Mouse (Mus musculus) cerebellum, adult 9-11 months (tissue): ENCODE measurements around the gene Glb1.

ENCODE experiments used
- DNase-seq: peaks from one replicate; pipeline ENCODE4 v3.0.0; 2022

Gene Glb1

GRCm38 (mm10) chr9:114399680-114400079 lies 1.2 kb upstream of the Glb1 start:
- no peak for DNase-seq

- DNase-seq, result no peak
Observed at GRCm38 (mm10) chr9:114400588-114400948, 308 bp upstream of the Glb1 start.

GRCm38 (mm10) chr9:114401685-114402080 lies 807 bp downstream of the Glb1 start:
- peak; percentile 40 for DNase-seq

GRCm38 (mm10) chr9:114407676-114408075 lies 6.8 kb downstream of the Glb1 start:
- DNase-seq, result no peak

- no peak for DNase-seq
Observed at GRCm38 (mm10) chr9:114410313-114410862, 9.5 kb downstream of the Glb1 start.

GRCm38 (mm10) chr9:114411295-114411694 lies 10.4 kb downstream of the Glb1 start:
- no peak for DNase-seq

- no peak for DNase-seq
Observed at GRCm38 (mm10) chr9:114412406-114412805, 11.5 kb downstream of the Glb1 start.

GRCm38 (mm10) chr9:114413866-114414265 lies 13.0 kb downstream of the Glb1 start:
- no peak for DNase-seq

- no peak for DNase-seq
Observed at GRCm38 (mm10) chr9:114415701-114416100, 14.8 kb downstream of the Glb1 start.

- no peak for DNase-seq
Observed at GRCm38 (mm10) chr9:114416646-114417517, 16.0 kb downstream of the Glb1 start.

GRCm38 (mm10) chr9:114418187-114418586 lies 17.3 kb downstream of the Glb1 start:
- no peak for DNase-seq

- DNase-seq, result no peak
Observed at GRCm38 (mm10) chr9:114420443-114420842, 19.6 kb downstream of the Glb1 start.

- DNase-seq, result no peak
Observed at GRCm38 (mm10) chr9:114421045-114421444, 20.2 kb downstream of the Glb1 start.

- DNase-seq, result no peak
Observed at GRCm38 (mm10) chr9:114421797-114422196, 20.9 kb downstream of the Glb1 start.

GRCm38 (mm10) chr9:114425576-114425975 lies 24.7 kb downstream of the Glb1 start:
- no peak for DNase-seq

GRCm38 (mm10) chr9:114426201-114426600 lies 25.3 kb downstream of the Glb1 start:
- no peak for DNase-seq

- no peak for DNase-seq
Observed at GRCm38 (mm10) chr9:114427425-114427824, 26.5 kb downstream of the Glb1 start.

GRCm38 (mm10) chr9:114428103-114428834 lies 27.4 kb downstream of the Glb1 start:
- DNase-seq, result no peak

GRCm38 (mm10) chr9:114435668-114436067 lies 34.8 kb downstream of the Glb1 start:
- no peak for DNase-seq

- DNase-seq, result no peak
Observed at GRCm38 (mm10) chr9:114440548-114440947, 39.7 kb downstream of the Glb1 start.

GRCm38 (mm10) chr9:114442225-114442624 lies 41.3 kb downstream of the Glb1 start:
- DNase-seq, result no peak

GRCm38 (mm10) chr9:114442893-114443292 lies 42.0 kb downstream of the Glb1 start:
- no peak for DNase-seq

GRCm38 (mm10) chr9:114443351-114443750 lies 42.5 kb downstream of the Glb1 start:
- DNase-seq, result no peak

GRCm38 (mm10) chr9:114446887-114447286 lies 46.0 kb downstream of the Glb1 start:
- no peak for DNase-seq
